Mouse (Mus musculus) intestine, postnatal 0 days (tissue): ENCODE results near the gene Fcrlb. TPM values are rescaled to one million over a fixed set of nuclear protein-coding genes. Genes with fewer than 3 reads are reported as not detected.

Source experiments
- ATAC-seq: fragments of 200-750 bp; cut with Nextera tagmentation; 2 replicates; pipeline ENCODE4 v1.8.0; 2017; ENCODE audit warnings: mild to moderate bottlenecking, moderate TSS enrichment, moderate library complexity
- H3K27ac ChIP-seq: fragments of 300-500 bp; sonication (generic); 2 replicates; pipeline ENCODE4 v1.5.1; 2014; ENCODE audit warnings: mild to moderate bottlenecking, low read depth, low read length, moderate library complexity
- H3K27me3 ChIP-seq: fragments of 300-500 bp; sonication (generic); replicated peaks from 2 replicates; pipeline ENCODE4 v1.6.1; 2014; ENCODE audit warnings: low read length, mixed read lengths; ENCODE audit not compliant: control insufficient read depth, insufficient read depth
- H3K36me3 ChIP-seq: fragments of 300-500 bp; sonication (generic); 2 replicates; pipeline ENCODE4 v1.6.1; 2014; ENCODE audit warnings: mild to moderate bottlenecking, moderate library complexity; ENCODE audit not compliant: control insufficient read depth, insufficient read depth
- H3K4me1 ChIP-seq: fragments of 300-500 bp; sonication (generic); replicated peaks from 2 replicates; pipeline ENCODE4 v1.6.1; 2014; ENCODE audit warnings: antibody characterized with exemption, low read length, mixed read lengths; ENCODE audit not compliant: control insufficient read depth, insufficient read depth
- H3K4me2 ChIP-seq: fragments of 300-500 bp; sonication (generic); replicated peaks from 2 replicates; pipeline ENCODE4 v1.6.1; 2014; ENCODE audit warnings: low read depth, mild to moderate bottlenecking, moderate library complexity
- H3K4me3 ChIP-seq: fragments of 300-500 bp; sonication (generic); 2 replicates; pipeline ENCODE4 v1.5.1; 2014; ENCODE audit warnings: low read depth, low read length
- H3K9ac ChIP-seq: fragments of 300-500 bp; sonication (generic); 2 replicates; pipeline ENCODE4 v1.6.1; 2014; ENCODE audit warnings: mild to moderate bottlenecking, low read depth, low read length
- H3K9me3 ChIP-seq: fragments of 300-500 bp; sonication (generic); 2 replicates; pipeline ENCODE4 v1.6.1; 2016; ENCODE audit warnings: mixed run types; ENCODE audit not compliant: control insufficient read depth
- CTCF ChIP-seq: sonication (generic); IDR thresholded peaks from 2 replicates; pipeline ENCODE4 v1.5.1; 2016; ENCODE audit warnings: low read depth, mild to moderate bottlenecking, control low read depth, antibody characterized with exemption, moderate library complexity
- WGBS: fragments of 180-500 bp; shearing (Covaris S2); extraction: QIAGEN DNeasy Blood & Tissue Kit; methylation state at CpG from one replicate; pipeline ENCODE4 v1.1.7; 2014; 5-methylcytosine and 5-hydroxymethylcytosine counted together
- polyA plus RNA-seq: library from polyadenylated mRNA; unstranded; fragments of >200 nt; fragmentation: Nextera tagmentation; extraction: Ambion mirVana; gene quantifications from 2 replicates; pipeline ENCODE4 v1.2.1, GENCODE M21; 2015

Fcrlb gene
- polyA plus RNA-seq, 1 experiment from 2014 or later: 0.12 TPM

DNA sequence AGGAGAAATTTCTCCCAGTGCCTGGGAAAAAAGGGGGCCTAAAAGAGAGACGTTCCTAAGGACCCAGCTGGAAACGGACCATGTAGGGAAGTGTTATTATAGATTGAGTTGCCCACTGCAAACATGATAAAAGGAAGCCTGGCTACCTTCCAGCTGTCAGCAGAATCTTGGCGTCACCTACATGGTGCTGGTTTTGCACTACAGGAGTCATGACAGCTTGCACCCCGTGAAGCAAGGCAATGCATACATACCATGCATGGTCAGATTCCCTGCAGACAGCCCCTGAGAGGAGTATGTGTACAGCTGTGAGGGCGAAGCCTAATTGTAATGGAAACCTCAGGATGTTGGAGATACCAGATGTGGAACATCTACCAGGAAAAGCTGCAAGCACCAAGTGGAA lies 2.9 kb upstream of the Fcrlb start:
- no peak for ATAC-seq
- H3K4me2 ChIP-seq: no peak overlapping the region
- no peaks in the 10 kb centered on the region for H3K27me3 ChIP-seq
- H3K9ac ChIP-seq: no peak overlapping the region
- H3K4me3 ChIP-seq: no peak overlapping the region
- no peaks in the 10 kb centered on the region; the same call in 1 of the 2 replicates for H3K4me1 ChIP-seq
- H3K36me3 ChIP-seq: no peaks in the 10 kb centered on the region
- no peak for TF ChIP-seq CTCF
- 63% methylated on average over 5 of the region's 5 CpGs for WGBS
- no peaks in the 10 kb centered on the region for H3K9me3 ChIP-seq
- H3K27ac ChIP-seq: no peak overlapping the region

DNA sequence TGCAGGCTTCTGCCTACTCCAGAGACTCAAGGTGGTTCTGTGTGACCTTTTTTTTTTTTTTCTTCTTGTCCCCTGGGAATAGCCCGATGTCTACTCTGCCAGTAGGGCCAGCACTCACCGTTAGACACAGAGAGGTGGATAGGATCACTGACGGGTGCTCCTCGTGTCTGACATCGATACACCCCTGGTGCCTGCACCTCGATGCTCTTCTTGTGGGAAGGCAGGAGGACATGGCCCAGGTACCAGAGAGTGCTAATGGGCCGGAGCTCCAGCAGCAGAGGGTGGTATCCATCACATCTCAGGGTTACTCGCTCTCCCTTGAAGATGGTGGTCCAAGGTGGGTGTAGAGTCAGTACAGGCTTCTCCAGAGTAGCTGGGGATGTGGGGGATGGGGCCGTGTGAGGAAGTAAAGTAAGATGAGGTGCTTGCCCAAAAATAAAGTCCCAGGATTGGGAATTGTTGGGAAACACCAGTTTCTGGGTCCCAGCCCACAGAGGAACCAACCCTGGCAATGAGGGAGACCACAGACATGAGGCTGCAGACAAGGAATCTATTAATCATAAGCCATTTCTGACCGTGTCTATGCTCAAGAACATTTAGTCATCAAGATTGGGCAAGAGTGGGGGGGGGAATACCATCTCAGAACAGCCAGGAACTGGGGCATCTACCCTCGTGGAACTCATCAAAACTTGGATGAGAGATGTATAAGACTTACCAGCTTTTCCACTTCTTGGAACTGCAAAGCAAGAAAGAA lies 657 bp downstream of the Fcrlb start:
- TF ChIP-seq CTCF: no peak
- Histone ChIP-seq H3K4me3 (no peak overlapping the region), H3K27ac (no peak overlapping the region), H3K4me1 (no peaks in the 10 kb centered on the region; the same call in none of the 2 replicates), H3K27me3 (peaks cover 29% of the 10 kb centered on the region), H3K4me2 (no peak overlapping the region), H3K9me3 (no peaks in the 10 kb centered on the region), H3K36me3 (no peaks in the 10 kb centered on the region), H3K9ac (no peak overlapping the region)
- ATAC-seq: no peak
- WGBS: 81% methylated on average over 11 of the region's 11 CpGs

DNA sequence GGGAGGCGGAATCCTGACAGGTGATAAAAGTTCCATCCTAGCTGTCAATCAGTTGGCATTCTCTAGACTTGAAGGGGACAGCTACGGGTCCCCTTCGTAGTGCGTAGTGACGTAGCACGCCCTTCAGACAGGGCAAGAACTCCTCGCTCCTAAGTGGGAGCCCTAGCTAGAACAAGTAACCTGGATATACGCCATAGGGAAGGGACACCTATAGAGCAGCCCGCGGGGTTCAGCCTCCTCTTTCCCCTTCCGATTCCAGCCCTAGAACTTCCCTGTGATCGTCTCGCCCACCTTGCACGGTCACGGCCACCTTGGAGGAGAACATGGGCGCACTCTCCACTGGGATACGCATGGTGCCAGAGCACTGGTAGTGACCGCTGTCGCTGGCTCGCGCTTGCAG lies 4.4 kb downstream of the Fcrlb start:
- Histone ChIP-seq H3K4me1 (no peaks in the 10 kb centered on the region; the same call in 1 of the 2 replicates), H3K9me3 (no peaks in the 10 kb centered on the region), H3K4me2 (peak overlapping the region; percentile 71), H3K36me3 (no peaks in the 10 kb centered on the region), H3K27ac (no peak overlapping the region), H3K9ac (no peak overlapping the region), H3K27me3 (peaks cover 35% of the 10 kb centered on the region), H3K4me3 (peak overlapping the region; percentile 35)
- no peak for TF ChIP-seq CTCF
- no peak for ATAC-seq
- 7% methylated on average over 21 of the region's 21 CpGs for WGBS

DNA sequence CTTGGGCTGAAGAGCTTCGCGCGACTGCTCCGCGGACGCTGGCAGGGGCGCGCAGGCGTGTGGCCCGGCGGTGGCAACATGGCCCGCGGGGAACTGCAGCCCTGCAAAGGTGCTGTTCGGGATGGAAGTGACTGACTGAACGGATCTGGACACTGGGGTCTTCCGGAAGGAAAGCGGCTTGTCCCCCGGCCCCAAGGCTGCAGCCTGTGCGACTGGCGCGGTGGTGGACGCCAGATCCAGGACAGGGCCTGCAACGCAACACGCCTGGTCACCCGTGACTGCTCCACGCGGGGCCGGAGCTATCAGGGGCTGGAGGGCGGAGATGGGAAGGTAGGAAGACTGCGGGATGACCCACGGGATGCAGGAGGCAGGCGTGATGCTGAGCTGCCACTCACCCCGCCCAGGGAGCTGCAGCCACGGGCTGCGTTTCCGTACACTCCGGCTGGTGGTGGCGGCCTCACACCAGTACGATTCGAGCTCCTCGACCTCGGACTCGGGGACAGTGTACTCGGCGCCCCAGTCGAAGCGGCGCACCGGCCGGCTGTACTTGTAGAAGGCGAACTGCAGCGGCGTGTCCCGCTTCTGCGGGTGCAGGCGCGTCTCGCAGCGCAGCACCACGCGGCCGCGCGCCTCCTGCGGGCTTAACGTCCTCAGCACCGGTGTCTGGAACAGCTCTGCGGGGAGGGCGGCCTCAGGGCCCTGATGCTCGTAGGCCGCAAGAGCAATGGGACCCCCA lies 5.1 kb downstream of the Fcrlb start:
- peak; percentile 17; the same call in 1 of the 2 replicates for TF ChIP-seq CTCF
- no peaks in the 10 kb centered on the region; the same call in 1 of the 2 replicates for H3K4me1 ChIP-seq
- H3K9ac ChIP-seq: no peak overlapping the region
- H3K27me3 ChIP-seq: peaks cover 35% of the 10 kb centered on the region
- H3K9me3 ChIP-seq: no peaks in the 10 kb centered on the region
- WGBS: 4% methylated on average over 71 of the region's 71 CpGs
- no peak overlapping the region for H3K27ac ChIP-seq
- peak overlapping the region; percentile 35 for H3K4me3 ChIP-seq
- peak; percentile 38 for ATAC-seq
- H3K36me3 ChIP-seq: no peaks in the 10 kb centered on the region
- peak overlapping the region; percentile 71 for H3K4me2 ChIP-seq

DNA sequence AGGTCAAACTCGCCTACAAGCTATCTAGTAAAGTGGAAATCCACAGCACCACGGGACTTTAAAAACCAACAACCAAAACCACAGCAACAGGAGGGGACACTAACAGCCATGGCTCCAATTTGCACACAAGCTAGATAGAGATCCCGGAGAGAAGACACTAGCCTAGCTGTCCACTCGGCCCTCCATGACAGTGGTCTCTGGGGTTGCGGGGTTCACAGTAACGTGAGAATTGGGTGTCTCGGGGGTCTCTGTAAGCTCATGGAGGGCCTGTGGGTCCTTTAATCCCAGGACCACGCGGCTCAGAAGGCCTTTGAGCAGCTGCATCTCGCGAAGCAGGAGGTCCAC lies 5.7 kb downstream of the Fcrlb start:
- H3K27me3 ChIP-seq: peaks cover 35% of the 10 kb centered on the region
- 42% methylated on average over 11 of the region's 11 CpGs for WGBS
- no peak overlapping the region for H3K4me3 ChIP-seq
- no peak overlapping the region for H3K9ac ChIP-seq
- no peaks in the 10 kb centered on the region; the same call in 1 of the 2 replicates for H3K4me1 ChIP-seq
- H3K9me3 ChIP-seq: no peaks in the 10 kb centered on the region
- no peak overlapping the region for H3K27ac ChIP-seq
- no peak for ATAC-seq
- TF ChIP-seq CTCF: no peak
- no peaks in the 10 kb centered on the region for H3K36me3 ChIP-seq
- peak overlapping the region; percentile 71 for H3K4me2 ChIP-seq

DNA sequence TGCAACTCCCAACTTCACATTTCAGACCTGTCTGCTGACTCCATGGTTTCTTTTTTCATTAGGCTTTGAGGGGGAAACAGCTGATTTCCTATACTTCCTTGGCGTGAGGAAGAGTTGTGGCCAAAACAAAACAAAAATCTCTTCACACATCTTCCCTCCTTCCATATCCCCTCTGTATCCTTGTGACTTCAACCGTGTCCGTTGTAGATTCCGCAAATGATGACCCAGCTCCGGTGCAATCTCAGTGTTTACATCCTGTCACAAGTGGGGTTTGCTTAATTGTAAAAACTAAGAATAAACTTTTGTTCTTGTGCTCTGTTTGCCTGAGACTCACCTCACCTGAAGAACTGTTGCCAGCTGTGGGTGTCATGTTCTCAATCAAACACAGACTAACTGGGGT lies 9.3 kb downstream of the Fcrlb start:
- Histone ChIP-seq H3K9ac (no peak overlapping the region), H3K27ac (no peak overlapping the region), H3K36me3 (no peaks in the 10 kb centered on the region), H3K27me3 (peaks cover 20% of the 10 kb centered on the region), H3K9me3 (no peaks in the 10 kb centered on the region), H3K4me2 (no peak overlapping the region), H3K4me3 (no peak overlapping the region), H3K4me1 (no peaks in the 10 kb centered on the region; the same call in 1 of the 2 replicates)
- no peak for ATAC-seq
- no peak for TF ChIP-seq CTCF
- 40% methylated on average over 5 of the region's 5 CpGs for WGBS
